In genomic region chr2:16483943-16484342, GRCm38 (mm10) we compare ENCODE assay signal across 11 mouse cellular contexts.
DNase-seq lines count a peak whose midpoint lies in the region; ATAC-seq and TF ChIP-seq lines count a peak whose summit lies in the region.
"Had no signal": no experiment of that assay in that cellular context is flagged by ENCODE, and none has a peak within 500 bp of the region (broad histone marks: within the 10 kb centered on the region; RNA-seq: fewer than 3 reads in every experiment).

No protein-coding gene starts in this region.

- H3K4me2 ChIP-seq in forebrain, embryonic 14.5 days (ENCODE audit: low read length), result no peak overlapping the region
- H3K4me2 ChIP-seq in forebrain, embryonic 12.5 days, result no peak overlapping the region
- H3K4me2 ChIP-seq: neural tube, embryonic 13.5 days had no signal

- H3K4me1 ChIP-seq in forebrain, embryonic 14.5 days (ENCODE audit: control insufficient read depth, insufficient read depth, low read length), result no peaks in the 10 kb centered on the region
- H3K4me1 ChIP-seq in forebrain, embryonic 12.5 days, result no peaks in the 10 kb centered on the region
- H3K4me1 ChIP-seq: neural tube, embryonic 13.5 days had no signal

- no peak overlapping the region for H3K9ac ChIP-seq in forebrain, embryonic 14.5 days (ENCODE audit: low read length)
- no peak overlapping the region for H3K9ac ChIP-seq in forebrain, embryonic 12.5 days
- H3K9ac ChIP-seq: neural tube, embryonic 13.5 days had no signal

- intact Hi-C loops in gastrocnemius, adult 2 months (cut with DNase I), result no loop called here

- H3K27ac ChIP-seq in forebrain, embryonic 14.5 days (ENCODE audit: low read depth, low read length), result no peak overlapping the region
- no peak overlapping the region for H3K27ac ChIP-seq in forebrain, embryonic 12.5 days
- no peak overlapping the region for H3K27ac ChIP-seq in gastrocnemius, adult 2 months
- H3K27ac ChIP-seq: macrophage; neural tube, embryonic 13.5 days had no signal

- 92% methylated on average over 2 of the region's 2 CpGs for WGBS in forebrain, embryonic 14.5 days
- 86% methylated on average over 2 of the region's 2 CpGs for WGBS in forebrain, embryonic 12.5 days

- no peak for TF ChIP-seq CTCF in gastrocnemius, adult 2 months (IDR thresholded peaks at IDR 0.05)

- H3K36me3 ChIP-seq in forebrain, embryonic 14.5 days (ENCODE audit: control insufficient read depth, insufficient read depth, low read length), result no peaks in the 10 kb centered on the region
- H3K36me3 ChIP-seq in forebrain, embryonic 12.5 days (replicated peaks), result no peaks in the 10 kb centered on the region
- H3K36me3 ChIP-seq: neural tube, embryonic 13.5 days had no signal

- no peaks in the 10 kb centered on the region for H3K9me3 ChIP-seq in forebrain, embryonic 14.5 days (replicated peaks; ENCODE audit: control insufficient read depth, low read length)
- no peaks in the 10 kb centered on the region for H3K9me3 ChIP-seq in forebrain, embryonic 12.5 days
- H3K9me3 ChIP-seq: neural tube, embryonic 13.5 days had no signal

- H3K27me3 ChIP-seq in forebrain, embryonic 14.5 days (replicated peaks; ENCODE audit: control insufficient read depth, insufficient read depth, low read length), result no peaks in the 10 kb centered on the region
- no peaks in the 10 kb centered on the region for H3K27me3 ChIP-seq in forebrain, embryonic 12.5 days
- H3K27me3 ChIP-seq: neural tube, embryonic 13.5 days had no signal

- H3K4me3 ChIP-seq in forebrain, embryonic 14.5 days (ENCODE audit: low read depth, low read length), result no peak overlapping the region
- no peak overlapping the region for H3K4me3 ChIP-seq in forebrain, embryonic 12.5 days (replicated peaks)
- H3K4me3 ChIP-seq in gastrocnemius, adult 2 months, result no peak overlapping the region
- H3K4me3 ChIP-seq: neural tube, embryonic 13.5 days had no signal

- peak; percentile 28 for DNase-seq in forebrain, embryonic 14.5 days (ENCODE audit: low spot score)
- DNase-seq in cerebellum, adult 11-12 months, result peak; percentile 73
- DNase-seq in layer of hippocampus, adult 11-12 months (ENCODE audit: low spot score), result peak; percentile 57
- peak; percentile 68 for DNase-seq in retina, postnatal 1 day
- no peak for DNase-seq in gastrocnemius, adult 2 months
- DNase-seq in spleen, postnatal 4 days (ENCODE audit: low spot score in 2 of 2), result no peak
- no peak for DNase-seq in adrenal gland, adult 2 months
- DNase-seq: B cell, adult 2 months had no signal

- no peak for ATAC-seq in forebrain, embryonic 14.5 days
- no peak for ATAC-seq in forebrain, embryonic 12.5 days (ENCODE audit: low FRiP score)

Comparison
In these comparisons a context has a peak if more than half of its experiments do, and no peak if none do; other contexts are left out.
1. DNase-seq: peak in forebrain, embryonic 14.5 days (single experiment), cerebellum, adult 11-12 months (single experiment), layer of hippocampus, adult 11-12 months (single experiment) and retina, postnatal 1 day (single experiment); none in gastrocnemius, adult 2 months (single experiment), spleen, postnatal 4 days (0 of 2) and adrenal gland, adult 2 months (single experiment).